Mouse (Mus musculus): ENCODE measurements around the gene Ifitm3.
"Not testable (repeated sequence)": the region's sequence is repeated elsewhere in the genome, so short reads cannot be mapped to it uniquely, and the experiment has no call there.

Ifitm3 gene

DNA sequence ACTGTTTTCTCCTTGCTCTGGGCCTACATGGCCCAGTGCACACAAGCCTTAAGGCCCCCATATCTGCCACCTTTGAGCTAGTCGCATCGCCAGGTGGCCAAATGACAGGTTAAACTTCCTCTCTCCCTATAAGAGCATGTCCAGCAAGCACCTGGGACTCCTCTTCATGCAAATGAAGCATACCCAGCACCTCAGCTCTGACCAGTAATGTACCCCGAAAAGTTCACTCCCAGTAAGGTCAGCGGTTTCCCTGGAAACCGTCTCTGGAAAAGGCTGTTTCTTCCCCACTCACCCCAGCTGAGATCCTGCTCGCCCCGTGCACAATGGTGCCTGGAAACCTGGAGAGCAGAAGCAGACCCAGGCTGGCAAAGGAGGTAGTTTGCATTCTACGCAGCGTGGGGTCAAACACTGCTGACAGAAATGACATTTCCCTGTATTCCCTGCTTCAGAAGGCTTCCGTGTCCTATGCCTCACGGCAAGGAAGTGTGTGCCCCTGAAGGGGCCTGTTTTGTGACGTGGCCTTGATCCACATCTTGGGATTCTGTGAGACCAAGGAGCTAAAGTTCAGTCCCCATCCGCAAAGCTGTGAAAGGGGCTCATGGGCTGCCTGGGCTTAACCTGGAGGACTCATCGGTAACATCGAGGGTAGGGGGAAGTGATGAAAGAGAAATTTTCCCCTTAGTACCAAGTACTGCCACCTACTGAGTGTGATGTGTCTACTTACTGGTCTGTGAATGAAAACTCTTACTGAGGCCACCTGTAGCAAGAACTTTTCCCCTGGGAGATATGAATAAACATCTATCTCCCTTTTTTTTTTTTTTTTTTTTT, 9.5 kb downstream of the Ifitm3 start:
- DNase-seq (ENCODE audit: low spot score) = no peak

DNA sequence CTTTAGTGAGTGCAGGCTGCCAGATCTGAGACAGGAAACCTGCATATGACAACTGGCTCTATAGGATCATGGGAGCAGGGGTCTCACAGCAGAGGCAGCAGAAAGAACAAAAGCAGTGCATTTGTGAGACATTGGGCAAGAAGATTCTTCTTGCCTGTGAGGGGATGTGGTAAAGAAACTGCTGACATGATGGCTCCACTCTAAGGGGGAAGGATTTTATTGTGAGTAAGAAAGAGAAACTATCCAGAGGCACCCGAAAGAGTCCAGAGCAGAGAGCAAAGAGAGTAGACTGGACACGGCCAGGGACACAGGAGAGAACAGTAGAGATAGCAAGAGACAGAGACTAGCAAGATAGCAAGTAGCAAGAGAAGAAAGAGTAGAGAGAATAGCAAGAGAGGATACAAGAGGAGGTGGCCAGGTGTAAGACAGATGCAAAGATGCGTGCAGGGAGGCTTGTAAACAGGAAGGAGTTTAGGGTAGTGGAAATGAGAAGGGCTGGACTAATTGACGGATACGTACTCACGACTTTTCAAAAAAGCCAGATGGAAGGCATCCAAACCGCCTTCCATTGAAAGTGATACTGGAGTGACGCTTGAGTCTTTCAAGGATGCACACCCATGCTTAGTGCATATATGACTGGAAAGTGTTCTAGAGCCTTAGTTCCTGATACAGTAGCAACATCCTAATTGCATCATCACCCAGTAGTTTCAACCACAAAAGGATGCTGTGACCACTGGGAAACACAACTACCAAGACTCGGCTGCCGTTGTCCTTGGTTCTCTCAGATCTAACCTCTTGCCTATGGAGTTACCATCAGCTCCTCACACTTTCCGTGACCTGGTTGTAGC, 11.5 kb downstream of the Ifitm3 start:
- no peak for DNase-seq (ENCODE audit: low spot score)

DNA sequence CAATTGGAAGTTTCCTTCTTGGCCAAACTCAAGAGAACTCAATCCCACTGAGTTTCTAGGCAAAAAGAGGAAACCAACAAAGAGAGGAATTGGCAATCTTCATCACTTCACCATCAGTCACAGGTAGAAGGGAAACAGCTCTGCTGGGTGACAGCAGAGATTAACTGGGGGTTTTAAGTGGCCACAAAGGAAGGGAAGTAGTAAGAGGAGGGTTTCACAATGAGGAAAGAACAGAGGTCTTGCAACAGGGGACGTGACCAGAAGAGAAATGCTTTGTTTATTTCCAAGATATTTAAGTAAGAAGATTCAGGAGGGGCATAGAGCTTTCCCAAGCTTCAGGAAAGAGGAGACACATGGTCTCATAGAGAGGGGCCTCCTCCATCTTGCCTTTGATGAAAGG, 12.8 kb downstream of the Ifitm3 start:
- DNase-seq (ENCODE audit: low spot score) = no peak

DNA sequence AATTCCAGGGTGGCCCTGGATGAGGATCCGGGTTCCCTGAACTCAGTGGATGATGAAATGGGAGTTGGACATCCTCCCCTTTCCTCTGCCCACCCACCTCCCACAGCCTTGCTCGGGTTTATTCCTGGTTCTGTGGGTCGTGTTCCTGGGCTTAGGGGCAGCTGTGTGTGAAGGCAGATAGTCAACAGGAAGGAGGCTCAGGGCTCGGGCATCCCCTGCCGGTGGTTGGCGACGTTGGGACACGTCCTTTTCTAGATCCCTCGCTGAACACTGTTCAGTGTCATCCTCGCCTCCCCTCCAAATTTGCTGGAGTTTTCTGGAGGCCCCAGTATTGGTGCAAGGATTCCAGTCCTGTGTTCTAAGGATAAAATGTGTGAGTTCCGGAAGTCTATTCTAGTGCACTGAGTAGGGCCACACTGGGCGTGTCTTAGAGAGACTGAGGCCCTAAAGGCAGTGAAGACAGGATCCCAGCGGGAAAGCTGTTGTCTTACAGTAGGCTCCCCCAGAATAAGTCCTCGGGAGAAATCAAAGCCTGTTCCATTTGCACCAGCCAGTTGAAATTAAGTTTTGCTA, 19.4 kb downstream of the Ifitm3 start:
- no peak for DNase-seq (ENCODE audit: low spot score)

DNA sequence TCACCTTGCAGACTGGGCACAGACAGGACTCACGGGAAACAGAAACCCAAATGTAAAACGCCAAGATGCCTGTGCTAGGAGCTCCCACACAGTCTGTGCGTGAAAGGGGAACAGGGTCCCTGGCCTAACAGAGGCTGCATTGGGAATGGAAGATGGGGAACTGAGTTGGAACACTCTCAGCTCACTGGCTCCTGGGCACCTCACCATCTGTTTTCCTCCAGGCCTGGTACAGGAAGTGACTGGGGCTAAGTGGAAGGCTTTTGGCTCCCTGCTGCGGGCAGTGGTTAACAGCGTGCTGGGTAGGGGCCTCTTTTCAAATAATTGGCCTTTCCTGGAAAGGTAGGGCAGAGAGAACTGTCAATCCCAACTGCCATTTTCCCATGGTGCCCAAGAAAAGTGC, 19.9 kb downstream of the Ifitm3 start:
- DNase-seq (ENCODE audit: low spot score) = no peak

DNA sequence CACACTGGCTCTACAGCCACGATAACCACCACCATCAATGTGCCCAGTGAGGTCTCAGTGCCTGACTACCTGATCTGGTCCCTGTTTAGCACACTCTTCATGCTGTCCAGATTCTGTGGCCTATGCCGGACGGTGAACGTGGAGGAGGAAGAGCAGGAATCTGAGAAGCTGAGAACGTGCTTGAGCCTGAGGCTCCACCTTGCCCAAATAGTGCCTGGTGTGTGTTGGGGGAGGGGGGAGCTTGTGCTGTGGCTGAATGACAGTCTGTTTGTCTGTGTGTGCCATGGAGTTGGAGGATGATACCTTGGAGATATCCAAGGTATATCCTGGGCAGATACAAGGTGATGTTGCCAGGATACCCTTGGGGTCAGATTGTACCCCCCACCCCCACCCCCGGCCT, 20.4 kb downstream of the Ifitm3 start:
- no peak for DNase-seq (ENCODE audit: low spot score)

DNA sequence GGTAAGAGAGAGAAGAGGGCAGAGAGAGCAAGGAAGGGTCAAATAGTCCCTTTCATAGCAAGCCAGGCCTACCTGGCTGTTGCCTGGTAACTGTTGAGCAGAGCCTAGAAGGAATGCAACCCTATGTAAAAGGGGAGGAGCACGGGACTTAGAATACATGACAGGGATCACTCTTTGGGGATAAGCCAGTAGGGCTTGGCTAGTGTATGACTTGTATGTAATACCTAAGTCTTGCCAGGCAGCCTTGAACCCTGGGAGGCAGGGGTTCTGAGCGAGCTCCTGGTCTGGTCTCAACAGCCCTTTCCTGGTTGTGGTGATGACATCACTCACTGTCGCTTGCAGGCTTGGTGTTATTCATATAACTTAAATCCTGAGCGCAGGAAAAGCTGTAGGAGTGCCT, 21.5 kb downstream of the Ifitm3 start:
- DNase-seq (ENCODE audit: low spot score) = no peak

DNA sequence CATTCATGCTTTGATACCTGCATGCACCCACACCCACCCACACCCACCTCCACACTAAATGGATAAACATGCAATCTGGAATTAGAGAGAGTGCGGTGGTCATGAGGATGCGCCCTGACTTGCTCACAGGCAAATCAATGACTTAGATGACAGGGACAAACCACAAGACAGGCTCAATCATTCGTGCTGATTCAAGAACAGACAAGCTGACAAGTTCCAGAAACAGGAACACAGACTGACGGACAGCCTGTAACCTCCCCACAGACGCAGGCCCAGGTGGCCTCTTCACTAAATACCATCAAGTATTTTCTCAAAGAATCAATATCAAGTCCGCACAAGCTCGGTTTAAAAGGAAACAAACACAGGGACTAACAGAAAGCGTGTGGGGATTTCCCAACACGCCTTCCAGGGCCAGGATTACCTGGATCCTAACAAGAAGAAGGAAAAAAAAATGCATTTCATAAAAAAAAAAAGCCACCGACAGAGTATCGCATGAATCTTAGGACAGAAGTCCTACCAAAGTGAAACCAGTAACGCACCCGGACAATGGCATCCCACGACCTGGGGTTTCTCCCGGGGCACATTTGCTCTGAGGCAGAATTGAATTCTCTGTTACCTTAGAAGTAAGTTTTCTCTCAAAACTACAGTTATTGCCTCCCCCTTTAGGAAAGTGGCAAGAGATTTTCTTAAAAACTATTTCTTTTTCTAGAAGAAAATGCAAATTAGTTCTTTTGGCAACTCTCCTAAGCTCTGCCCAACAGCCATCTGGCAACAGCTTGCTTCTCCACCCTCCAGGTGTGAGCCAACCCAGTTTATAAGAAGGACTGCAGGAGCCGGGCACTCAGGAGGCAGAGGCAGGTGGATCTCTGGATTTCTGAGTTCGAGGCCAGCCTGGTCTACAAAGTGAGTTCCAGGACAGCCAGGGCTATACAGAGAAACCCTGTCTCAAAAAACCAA, 23.1 kb downstream of the Ifitm3 start:
- DNase-seq (ENCODE audit: low spot score) = no peak

DNA sequence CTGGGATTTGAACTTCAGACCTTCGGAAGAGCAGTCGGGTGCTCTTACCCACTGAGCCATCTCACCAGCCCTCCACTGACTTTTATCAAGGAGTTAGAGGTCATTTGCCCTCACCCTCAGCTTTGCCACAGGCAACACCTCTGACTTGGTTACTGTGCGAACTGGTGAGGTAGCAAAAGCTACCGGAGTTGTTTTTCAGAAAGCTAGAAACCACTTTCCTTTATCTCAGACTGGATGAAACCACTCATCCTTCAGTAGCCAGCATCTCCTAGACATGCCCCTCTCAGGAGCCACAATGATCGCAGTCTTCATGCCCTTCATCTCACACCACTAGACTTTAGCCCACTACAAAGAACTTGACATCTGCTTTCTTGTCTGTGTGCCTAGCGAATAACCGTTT, 27.6 kb downstream of the Ifitm3 start:
- DNase-seq (ENCODE audit: low spot score) = no peak

DNA sequence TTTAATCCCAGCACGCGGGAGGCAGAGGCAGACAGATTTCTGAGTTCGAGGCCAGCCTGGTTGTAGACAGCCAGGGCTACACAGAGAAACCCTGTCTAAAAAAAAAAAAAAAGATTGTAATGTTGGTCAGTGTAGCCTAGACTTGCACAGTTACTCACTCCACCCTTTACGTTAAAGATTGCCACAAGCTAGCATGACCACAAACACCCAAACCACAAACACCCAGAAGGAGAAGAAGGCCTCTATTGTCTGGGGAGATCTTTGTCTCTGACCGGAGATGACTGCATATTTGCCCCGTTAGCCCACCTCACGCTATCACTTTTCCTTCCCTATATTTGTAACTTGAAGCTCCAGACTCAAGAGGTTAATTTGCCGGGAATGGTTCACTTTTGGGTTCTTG, 28.9 kb downstream of the Ifitm3 start:
- no peak for DNase-seq (ENCODE audit: low spot score)

DNA sequence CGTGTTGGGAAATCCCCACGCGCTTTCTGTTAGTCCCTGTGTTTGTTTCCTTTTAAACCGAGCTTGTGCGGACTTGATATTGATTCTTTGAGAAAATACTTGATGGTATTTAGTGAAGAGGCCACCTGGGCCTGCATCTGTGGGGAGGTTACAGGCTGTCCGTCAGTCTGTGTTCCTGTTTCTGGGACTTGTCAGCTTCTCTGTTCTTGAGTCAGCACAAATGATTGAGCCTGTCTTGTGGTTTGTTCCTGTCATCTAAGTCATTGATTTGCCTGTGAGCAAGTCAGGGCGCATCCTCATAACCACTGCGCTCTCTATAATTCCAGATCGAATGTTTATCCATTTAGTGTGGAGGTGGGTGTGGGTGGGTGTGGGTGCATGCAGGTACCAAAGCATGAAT, 33.9 kb downstream of the Ifitm3 start:
- DNase-seq (ENCODE audit: low spot score) = not testable (repeated sequence)

DNA sequence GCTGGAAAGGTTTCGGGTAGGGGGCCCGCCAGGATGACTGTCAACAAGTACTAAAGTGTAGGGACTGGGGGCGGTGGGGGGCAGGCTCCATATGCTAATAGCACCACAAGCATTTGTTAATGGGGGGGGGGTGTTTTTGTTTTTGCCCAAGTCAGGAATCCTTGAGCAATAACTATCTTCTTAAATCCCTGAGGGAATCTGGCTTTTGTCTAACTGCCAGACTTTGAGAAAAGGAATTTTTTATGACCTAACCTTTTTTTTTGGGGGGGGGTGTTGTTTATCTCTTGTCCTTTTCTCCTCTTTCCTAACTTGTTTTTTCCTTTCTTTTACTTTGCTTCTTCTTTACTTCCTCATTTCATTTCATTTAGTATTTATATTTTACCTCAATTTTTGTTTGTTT, 35.1 kb downstream of the Ifitm3 start:
- DNase-seq (ENCODE audit: low spot score) = no peak

DNA sequence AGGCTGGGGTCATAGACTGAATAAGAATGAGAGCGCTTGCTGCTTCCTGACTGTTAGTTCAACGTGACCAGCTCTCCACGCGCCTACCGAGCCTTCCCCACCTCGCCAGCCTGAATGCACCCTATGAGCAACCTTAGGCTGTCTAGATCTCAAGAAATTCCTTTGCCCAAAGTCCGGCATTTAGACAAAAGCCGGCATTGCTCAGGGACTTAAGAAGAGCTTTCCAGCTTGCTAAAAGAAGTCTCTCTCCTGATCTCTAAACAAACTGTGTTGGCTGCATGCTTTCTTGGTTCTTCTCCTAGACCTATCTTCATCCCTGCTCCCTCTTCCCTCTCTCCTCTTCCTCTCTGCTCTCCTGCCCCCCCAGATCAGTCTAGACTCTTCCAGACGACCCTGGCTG, 35.6 kb downstream of the Ifitm3 start:
- DNase-seq (ENCODE audit: low spot score) = no peak

DNA sequence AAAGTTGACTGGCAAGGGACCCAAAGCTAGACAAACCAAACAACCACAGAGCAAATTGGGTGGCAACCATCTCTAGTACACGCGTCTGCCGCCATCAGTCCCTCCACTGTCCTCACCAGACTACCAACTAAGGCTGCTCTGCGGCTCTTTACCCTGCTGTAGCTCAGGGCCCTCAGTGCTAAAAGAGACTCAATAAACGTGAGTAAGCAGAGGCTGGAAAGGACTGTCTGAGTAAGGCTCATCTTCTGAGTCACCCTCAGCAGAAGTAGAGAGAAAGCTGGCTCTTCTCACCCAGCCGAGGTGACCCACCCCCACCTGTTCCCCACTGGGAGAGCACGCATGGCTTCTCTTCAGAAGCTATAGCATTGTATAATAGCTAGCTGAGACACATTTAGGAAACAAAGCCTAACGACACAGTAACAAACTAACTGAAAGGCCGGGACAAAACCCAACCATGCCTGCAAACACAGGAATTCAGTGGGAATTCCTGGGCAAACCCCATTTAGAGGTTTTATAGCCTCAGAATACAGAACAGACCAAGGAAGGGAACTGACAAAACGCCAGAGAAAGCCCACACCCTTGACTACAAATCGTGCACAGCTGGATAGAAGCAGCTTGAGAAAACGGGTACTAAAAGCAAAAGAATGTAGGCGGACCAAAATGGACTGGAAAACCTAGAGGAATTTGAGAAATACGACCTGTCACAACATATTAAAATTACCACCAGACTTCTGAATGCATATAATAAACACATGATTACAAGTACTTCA, 37.0 kb downstream of the Ifitm3 start:
- no peak for DNase-seq (ENCODE audit: low spot score)

DNA sequence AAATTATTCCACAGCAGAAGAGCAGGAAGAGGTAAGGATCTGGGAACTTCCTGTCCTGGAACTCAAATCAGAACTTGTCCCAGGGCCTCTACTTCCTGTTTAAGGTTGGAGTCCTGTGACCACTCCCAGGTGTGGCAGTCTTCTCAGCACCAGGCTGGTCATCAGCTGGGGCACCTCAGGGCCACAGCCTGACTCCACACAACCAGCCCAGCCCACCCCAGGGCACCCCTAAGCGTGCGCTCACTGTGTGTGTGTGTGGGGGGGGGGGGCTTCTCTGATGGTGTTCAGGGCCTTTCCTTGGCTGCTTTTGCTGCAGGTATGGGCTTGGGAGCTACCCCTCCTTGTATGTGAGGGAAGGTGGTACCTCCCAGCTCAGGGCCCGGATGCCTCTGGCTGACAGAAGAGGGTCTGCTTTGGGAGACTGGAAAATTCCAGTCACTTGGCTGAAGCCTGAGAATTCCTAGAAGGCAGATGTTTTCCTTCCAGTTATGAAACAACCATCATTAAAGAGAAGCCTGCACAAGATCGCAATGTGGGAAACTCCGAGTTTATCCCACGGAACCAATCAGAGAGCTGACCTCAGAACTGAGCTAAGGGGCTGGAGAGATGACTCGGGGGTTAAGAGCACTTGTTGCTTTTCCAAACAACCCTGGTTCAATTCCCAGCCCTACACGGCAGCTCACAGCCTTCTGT, 38.9 kb downstream of the Ifitm3 start:
- DNase-seq (ENCODE audit: low spot score) = no peak

DNA sequence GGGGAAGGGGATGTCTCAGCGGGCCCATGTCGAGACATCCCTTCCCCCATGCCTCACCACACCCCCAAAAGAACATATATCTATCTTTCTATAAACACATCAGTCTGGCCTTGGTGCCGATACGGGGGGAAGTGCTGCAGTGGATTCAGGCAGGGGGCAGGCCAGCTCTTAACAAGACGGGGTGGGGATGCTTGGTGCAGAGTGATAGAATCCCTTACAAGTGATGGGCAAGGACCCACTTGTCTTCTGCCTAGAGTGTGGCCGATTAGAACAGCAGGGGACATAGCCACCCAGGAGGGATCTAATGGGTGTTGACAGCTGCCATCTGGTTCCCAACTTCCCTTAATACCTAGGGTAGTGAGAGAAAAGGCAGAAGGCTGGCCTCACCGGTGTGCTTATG, 39.6 kb downstream of the Ifitm3 start:
- no peak for DNase-seq (ENCODE audit: low spot score)

DNA sequence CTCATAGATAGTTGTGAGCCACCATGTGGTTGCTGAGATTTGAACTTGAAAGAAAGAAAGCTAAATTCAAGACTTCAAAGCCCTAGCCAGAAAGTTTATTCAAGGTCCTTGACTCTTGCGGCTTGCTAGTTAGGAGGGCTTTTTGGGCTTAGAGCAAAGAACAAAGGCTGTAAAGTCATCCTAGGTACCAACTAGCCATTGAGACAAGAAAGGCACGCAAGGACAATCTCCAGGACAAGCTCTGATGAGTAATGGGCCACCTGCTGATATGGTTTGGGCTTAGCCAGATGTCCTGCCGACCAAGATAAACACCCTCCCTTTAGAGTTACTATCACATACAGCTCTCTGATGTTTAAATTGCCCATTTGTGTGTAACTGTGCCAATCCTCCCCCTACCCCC, 41.9 kb downstream of the Ifitm3 start:
- DNase-seq (ENCODE audit: low spot score) = not testable (repeated sequence)

DNA sequence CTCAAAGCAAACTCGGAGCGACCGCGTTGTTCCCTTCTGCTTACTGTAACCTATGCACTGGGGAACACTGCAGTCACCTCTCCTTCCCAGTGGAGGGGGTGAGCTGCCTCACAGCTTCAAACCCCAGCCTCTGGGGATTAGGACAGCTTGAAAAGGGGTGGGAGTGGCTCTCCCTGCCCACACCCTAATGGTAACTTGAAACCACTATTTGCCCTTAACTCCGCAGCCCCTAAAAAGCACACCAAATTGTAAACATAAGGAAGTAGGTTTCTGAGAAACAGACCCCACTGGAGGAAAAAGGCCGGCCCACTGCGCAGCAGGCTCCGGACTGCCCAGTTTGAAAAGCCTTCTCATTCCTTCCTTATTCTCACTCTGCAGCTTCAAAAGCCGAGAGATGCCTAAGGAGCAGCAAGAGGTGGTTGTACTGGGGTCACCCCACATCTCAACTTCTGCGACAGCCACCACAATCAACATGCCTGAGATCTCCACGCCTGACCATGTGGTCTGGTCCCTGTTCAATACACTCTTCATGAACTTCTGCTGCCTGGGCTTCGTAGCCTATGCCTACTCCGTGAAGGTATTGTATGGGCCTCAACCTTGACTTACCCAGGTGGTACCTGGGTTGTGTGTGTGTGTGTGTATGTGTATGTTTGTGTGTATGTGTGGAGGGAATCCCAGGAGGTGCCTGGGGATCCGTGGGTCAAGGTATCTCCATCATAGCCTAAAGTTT, 42.5 kb downstream of the Ifitm3 start:
- DNase-seq (ENCODE audit: low spot score) = no peak

DNA sequence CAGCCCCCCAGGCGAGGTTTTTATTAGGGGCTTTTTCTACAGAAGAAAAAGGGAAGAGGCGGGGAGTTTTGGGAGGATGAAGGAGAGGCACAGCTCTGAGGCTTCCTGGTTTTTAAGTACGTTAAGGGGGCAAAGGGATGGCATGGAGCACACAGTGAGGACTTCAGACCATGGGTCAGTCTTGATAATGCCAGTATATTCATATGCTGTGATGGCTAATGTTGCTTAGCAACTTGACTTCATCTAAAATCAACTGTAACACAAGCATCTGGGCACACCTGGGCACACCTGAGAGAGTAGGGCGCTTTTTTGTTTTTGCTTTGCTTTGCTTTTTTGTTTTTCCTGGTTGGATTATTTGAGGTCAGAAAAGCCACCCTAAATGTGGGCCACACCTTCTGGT, 43.6 kb downstream of the Ifitm3 start, which contains the start of gene Ifitm1:
TSS of gene Ifitm1 (plus strand) at position 301 of the 400 bp plus-strand sequence.
- DNase-seq (ENCODE audit: low spot score) = no peak

DNA sequence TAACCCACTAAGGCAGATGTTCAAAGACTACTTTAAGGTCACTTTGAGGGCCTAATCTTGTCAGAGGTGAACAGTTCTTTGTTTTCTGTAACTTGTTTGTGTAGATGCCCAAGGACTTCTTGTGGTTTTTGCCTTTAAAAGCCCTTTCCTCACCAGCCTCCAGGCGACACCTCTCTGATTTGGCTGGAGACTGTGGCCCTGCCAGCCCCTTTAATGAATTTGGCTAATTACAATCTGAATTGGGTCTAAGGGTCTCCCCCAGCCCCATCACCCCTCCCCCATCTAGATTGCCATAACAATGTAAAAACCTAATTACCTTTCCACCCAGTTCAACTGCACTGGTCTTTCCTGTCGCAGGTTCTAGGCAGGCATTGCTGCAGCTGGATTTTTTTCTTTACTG, 47.8 kb downstream of the Ifitm3 start:
- DNase-seq (ENCODE audit: low spot score) = no peak
